Mouse (Mus musculus) urinary bladder, adult 2 months (tissue): ENCODE results near the gene Ifi211. TPM values are rescaled to one million over a fixed set of nuclear protein-coding genes. Genes with fewer than 3 reads are reported as not detected.
"Not testable (repeated sequence)": the region's sequence is repeated elsewhere in the genome, so short reads cannot be mapped to it uniquely, and the experiment has no call there.

ENCODE experiments used
- DNase-seq: peaks from one replicate; pipeline ENCODE4 v3.0.0; 2022; ENCODE audit warnings: low spot score
- polyA plus RNA-seq: library from polyadenylated mRNA; depleted of rRNA; stranded (reverse); fragments of >200 nt; gene quantifications from 2 replicates; pipeline ENCODE4 v1.2.3, GENCODE M21; 2012; rRNA removed

Ifi211 gene
- polyA plus RNA-seq = 6.8 and 6.9 TPM in 2 replicates

DNA sequence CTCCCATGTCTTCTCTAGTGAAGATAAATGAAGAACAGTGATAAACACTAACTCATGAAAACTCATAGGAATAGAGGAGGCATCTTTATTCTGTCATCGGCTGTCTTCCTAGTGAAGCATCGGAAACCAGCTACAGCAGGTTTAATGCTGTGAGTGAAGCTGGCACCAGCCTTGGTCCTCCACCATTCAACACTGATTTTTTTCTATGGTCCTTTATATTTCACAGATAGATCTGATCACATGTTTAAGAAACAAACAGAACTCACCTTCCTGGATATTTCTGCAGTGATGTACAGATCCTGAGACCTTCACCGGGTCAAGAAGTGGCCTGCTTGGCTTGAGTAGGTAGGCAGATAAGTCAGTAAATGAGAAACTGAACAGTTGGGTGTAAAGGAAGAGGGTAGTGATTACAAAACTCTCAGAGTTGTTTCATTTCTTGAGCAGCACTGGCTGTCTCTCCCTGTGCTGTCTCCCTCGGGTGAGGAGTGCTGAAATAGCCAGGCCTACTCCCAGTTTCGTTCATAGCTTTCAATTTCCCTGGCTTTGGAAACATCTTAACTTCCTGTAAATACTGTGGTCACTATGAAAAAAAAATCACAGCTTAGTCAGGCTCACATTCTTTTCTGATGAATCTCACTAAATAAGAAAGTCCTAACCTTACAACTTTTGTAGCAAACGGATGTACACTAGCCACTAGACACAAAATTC, at the start of gene Ifi211:
TSS of gene Ifi211 (minus strand) at position 499 of the 708 bp plus-strand sequence.
- DNase-seq = not testable (repeated sequence)

DNA sequence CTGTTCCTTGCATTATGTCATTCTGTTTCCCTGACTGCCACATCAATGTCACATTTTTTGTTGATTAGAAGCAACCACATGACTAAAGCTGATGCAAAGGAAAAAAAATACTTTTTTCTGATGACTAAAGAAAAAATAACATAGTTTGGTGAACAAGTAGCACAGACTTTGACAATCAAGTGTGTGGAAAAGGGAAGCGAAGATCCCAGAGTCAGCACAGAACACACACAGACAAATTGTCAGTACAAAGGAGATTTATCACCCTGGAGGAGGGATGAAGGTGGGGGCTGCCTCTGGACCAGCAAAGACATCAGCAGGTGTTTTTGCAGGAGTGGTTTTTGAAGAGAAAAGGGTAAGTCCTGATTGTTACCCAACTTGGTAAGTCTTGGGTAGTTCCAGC, 48.6 kb upstream of the Ifi211 start:
- DNase-seq = not testable (repeated sequence)

DNA sequence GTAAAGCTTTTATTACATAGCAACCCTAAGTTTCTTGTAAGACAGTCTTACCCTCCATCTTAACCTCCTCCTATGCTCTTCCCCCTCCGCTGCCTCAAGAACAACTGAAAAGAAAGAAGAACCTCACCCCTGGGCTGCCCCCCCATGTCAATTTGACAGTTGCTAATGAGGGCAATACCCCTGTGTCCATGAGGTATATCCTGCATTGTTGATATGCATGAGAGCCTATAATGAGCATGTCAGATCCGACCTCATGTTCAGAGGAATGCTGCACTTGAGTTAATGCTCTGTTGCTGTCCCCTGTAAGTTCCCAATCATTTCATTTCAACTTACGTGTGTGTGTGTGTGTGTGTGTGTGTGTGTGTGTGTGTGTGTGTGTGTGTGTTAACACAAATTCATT, 47.2 kb upstream of the Ifi211 start:
- not testable (repeated sequence) for DNase-seq

DNA sequence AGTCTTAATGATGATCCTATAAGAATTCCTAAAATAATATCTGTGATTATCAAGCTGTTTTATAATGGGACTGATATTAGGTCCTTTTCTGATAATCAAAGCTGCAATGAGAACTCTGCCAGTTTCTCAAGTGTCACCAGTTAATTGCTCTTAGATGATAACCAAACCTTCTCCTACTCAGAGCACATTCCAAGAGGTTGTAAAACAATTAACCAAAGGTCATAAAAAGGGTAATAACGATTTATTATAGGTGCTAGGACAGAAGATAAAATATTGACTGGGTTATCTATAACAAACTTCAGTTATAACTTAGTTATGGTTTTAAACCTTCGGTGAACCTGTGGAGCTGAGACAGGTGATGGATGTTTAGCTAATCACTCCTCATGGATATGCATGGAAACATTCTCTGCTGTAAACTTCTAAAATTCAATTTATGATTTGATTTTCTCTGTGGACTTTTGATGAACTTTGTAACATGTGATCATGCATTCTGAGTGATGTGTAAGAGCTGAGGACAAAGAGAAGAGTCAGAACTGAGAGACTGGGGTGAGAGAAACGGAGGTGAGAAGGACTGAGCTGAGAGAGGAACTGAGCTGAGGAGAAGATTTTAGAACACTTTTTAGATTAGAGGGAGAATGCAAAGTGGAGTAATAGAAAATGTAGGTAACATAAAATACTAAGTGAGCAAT, 43.1 kb upstream of the Ifi211 start:
- not testable (repeated sequence) for DNase-seq

DNA sequence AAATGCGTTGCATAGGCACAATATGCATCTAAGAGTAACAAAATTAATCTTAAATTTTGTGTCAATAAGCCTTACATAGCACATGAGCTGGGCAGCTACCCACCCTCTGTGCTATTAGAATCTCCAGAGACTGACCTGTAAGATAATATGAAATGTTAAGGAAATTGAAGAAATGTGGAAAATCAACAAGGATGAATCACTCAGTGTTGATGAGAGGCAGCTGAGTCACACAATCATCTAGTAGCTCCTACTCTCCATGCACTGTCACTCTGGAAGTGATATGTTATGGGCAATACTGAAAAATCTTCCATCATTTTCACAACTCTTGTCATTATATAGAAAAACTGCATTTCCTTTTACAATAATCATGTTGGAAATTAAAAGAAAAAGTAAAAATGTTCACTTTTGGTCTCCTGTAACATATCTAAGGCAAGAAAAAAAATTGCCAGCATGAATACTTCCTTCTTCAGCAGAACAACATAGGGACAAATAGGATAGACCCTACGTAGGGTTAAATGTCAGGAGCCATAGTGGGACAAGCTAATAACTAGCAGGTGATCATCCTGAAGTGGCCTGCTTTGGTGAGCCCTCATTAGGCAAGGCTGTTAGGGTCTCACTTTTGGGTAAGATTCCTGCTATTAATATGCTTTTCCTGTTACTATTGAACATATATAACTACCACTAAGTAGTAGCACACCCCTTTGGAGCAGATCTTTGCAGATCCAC, 42.4 kb upstream of the Ifi211 start:
- no peak for DNase-seq

DNA sequence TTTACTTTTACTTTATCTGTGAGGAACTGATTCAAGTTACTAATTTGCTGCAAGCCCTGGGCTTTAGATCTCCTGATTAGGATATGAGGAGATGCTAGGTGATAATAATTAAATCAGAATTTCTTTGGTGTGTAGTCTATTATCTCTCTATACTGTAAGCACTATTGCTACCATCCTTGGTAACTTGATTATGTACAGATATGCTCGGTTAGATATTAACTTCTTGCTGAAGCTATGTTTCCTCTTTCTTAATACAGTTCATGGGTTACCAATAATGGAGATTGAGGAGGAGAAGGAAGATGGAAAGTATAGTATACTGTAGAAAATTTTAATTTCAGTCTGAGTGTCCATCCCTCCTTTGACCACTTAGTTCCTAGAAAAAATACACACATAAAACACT, 40.7 kb upstream of the Ifi211 start:
- DNase-seq = no peak

DNA sequence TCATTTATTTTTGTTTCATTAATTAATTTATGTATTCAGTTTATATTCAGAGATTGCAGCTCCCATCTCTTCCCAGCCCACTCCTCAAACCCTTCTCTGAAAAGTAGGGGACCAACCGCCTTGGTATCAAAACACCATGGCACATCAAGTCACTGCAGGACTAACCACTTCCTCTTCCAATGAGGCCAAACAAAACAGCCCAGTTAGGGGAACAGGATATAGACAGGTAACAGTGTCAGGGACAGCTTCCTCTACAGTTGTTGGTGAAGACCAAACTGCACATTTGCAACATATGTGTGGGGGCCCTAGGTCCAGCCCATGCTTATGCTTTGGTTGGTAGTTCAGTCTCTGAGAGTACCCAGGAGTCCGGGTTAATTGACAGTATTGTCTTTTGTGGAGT, 36.2 kb upstream of the Ifi211 start:
- not testable (repeated sequence) for DNase-seq

DNA sequence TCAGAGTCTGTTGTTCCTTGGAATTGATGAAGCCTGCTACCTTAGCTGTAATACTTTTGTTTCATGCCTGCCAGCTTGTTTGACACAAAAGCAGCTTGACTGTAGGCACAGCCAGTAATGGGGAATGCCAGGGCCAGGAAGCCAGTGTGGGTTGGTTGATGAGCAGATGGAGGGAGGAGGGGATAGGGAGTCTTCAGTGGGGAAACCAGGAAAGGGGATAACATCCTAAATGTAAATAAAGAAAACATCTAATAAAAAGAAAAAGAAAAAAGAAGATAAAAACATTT, 29.9 kb upstream of the Ifi211 start:
- DNase-seq = not testable (repeated sequence)

DNA sequence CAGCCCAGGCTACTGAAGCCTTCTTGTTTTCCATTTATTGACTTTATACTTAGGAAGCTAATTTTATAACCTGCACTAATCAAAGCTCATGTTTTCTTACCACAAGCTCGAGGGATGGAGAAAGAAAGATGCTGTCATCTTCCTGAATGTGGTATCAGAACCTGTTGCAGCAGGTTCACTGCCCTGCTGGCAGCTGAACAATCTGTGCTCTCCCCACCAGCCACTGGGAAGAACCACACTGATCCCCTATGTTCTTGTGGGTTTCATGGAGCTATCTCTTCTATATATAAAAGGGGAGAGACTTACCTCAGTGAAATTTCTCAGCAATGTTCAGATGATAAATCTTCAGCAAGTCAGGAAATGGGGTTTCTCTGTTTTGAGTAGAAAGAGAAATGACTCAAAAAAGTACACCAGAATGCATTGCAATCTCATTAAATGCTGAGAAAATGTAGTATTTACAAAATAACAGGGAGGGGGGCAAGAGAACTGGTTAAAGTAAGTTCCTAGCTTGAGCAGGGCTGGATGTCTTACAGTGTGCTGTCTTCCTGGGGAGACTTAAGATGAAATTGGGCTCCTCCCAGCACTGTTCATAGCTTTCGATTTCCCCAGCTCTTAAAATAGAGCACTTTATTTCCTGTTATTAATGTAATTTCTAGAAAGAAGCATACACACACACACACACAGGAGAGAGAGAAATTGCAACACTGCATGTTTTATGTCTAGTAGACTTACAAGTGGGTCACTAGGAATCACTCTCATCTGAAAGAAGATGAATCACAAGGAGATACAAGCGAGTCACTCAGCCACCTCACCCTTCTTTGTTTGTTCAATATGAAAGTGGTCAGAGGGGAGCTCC, 29.3 kb upstream of the Ifi211 start, which contains the start of the genes Mndal and Ifi203:
TSS of gene Mndal (minus strand) at position 568 of the 856 bp plus-strand sequence.
TSS of gene Ifi203 (minus strand) at position 749 of the 856 bp plus-strand sequence.
- not testable (repeated sequence) for DNase-seq

DNA sequence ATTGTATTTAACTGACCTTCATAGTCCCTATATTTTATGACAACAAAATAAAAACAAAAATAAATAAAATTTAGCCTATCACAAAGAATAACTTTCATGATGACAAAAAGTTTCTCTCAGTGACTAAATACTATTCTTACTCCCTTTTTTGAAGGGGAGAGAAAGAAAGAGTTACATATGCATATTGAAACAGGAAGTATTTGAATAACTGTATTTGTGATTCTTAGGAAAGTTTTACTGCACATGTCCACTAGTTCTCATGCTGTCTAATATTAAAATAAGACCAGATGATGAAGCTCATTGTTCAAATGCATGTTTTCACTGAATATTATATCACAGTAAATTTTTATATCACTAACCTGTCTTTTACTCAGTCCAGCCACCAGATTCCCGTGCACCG, 28.7 kb upstream of the Ifi211 start:
- not testable (repeated sequence) for DNase-seq

DNA sequence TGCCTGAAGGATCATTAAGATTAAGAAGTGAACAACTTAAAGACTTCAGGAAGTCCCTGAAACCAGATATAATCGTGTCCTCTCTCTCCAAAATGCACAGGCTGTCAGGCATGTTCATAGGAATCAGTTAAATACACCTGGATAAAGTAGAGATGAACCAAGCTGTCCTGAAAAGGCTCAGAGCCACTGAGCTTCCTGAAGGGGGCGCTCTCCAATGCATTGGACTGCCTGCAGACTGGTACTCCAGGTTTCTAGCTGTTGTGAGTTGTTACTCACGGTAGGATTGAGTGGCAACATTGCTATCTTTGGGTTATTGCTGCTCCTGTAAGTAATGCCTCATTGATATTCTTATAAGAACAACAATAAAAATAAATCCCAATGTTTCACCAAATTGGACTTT, 6.4 kb upstream of the Ifi211 start:
- DNase-seq = not testable (repeated sequence)

DNA sequence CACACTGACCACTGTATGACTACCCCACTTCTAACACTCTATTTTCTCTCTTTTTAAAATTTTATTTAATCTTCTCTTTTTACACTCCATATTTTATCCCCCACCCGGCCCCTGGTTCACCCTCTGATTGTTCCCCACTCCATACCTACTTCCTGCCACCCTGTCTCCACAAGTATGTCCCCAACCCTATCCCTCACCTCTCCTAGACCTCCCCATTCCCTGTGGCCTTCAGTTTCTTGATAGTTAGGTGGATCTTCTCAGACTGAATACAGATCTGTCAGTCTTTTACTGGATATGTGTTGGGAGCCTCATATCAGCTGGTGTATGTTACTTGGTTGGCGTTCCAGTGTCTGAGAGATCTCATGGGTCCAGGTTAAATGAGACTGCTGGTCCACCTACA, 1.7 kb upstream of the Ifi211 start:
- DNase-seq = no peak

DNA sequence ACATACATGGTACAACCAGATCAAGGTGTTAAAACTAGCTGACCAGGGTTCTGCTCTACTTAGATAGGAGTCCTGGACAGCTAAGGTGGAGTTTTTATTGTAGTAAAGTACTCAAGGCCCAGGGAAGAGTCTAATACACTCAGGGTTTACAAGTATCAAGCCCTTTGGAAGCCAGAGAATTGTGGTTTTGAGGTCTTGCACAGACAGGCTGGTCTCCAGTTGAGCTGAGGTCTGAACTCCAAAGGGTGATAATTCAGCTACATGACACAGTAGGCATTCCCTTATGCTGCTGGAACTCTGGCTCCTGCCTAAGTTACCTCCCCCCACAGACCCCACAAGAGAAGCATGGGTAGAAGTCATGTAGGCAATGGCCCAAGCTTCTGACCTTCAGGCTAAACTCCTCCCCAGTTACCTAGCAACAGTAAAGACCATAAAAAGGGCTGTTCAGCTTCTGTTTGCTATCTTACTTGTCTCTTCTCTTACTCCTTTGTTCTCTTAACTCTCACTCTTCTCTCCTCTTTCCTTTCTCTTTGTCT, 478 bp upstream of the Ifi211 start:
- not testable (repeated sequence) for DNase-seq

DNA sequence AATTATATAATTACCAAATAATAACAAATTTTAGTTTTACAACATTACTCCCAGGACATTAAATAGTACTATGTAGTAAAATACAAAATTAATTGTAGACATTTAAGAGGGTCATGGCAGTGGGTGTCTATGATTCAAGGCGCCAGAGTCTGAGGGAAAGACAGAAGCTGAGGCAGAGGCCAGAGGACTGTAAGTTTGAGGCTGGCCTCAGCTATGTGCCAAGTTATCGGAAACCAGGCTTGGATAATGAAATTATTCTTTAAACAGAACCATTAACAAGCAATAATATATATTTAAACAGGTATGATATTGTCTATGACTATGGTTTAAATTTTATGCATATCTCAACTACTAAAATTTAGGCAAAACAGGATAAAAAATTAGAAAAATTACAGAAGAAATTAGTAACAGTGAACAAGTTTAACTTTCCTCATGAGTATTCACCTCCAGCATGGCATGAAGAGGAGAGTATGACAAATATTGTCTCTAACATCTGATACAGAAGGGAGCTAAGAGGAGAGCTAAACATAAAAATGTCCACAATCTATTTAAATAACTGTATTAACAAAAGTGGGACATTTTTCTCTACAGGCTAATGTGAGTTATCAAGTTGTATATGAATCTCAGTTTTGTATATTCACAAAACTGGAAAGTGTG, 910 bp downstream of the Ifi211 start:
- no peak for DNase-seq

DNA sequence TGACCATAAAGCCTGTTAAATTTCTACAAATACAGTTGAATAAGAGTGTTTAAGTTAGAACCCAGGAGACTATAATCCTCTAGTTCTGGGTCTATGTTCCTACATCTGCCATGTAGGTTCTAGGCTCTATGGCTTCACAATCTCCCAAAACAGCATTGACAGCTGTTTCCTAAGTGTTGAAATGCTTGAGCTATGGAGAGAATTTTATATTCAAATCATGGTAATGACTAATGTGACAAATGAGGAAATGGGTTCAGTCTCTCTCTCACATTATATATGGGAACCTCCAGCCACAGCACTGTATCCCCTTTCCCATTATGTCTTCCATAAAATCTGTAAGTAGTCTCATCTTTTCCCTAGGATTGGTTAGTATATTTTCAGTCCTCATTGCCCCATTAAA, 4.5 kb downstream of the Ifi211 start:
- DNase-seq = not testable (repeated sequence)

DNA sequence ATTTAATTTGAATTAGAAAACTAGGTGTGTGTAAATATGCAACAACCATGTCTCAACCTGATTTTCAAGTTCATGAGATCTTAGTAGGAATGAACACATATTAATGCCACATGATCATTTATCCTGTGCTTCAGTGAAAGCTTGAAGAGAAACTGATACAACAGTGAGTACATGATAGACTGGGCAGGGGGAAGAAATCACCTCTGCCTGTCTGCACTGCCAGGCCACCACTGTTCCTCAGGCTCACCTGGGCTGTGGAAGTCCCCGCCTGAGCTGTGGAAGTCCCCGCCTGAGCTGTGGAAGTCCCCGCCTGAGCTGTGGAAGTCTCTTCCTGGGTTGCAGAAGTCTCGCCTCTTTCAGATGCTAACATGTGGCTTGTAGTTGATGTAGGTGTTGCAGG, 7.0 kb downstream of the Ifi211 start:
- DNase-seq = not testable (repeated sequence)

DNA sequence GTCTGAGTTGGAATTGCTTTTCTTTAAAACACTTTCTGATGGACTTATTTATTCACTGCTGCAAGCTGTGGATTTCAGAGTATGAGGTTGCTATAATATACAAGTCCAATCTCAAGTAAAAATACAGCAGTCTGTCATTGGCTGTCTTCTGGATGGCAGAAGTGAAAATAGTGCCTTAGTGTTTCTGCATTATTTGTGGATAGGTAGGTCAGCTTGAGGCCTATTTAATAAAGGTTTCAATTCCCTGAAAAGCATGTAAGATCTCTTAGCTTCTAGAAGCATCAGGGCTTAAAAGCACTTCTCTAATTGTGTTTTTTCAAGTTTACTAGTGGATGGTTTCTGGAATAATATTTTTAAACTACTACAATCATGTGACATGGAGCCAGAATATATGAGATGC, 23.1 kb downstream of the Ifi211 start:
- DNase-seq = not testable (repeated sequence)

DNA sequence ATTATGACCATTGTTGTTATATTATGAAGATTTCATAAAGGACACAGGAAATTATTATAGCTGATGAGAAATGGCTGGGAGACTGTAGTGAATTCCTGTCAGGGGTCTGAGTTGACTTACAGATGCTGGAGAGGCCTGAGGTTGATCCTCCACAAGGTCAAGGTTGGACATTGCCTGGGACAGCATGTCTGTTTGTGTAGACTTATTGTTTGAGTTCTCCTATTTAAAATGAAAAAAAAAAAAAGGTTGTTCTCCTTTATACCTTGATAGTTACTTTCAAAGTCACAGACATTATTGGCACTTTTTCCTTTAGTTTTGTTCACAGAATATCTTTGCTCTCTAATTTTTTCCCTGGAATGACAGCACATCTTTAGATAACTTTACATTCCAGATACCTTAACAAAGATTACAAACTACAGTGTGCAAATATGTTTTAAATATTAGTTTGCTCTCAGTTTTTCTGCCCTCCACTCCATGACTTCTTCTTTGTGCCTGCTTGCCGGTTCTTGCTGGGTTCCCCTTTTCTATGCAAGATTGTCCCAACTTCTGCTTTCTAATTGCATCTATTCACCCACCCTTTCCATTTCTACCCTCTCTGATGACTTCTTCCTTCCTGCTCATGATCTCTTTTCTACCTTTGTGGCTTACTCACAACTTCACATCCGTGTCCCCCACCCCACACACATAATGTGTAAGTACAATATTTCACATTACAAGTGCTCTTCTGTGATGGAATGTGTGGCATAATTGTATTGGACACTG, 25.6 kb downstream of the Ifi211 start:
- not testable (repeated sequence) for DNase-seq

DNA sequence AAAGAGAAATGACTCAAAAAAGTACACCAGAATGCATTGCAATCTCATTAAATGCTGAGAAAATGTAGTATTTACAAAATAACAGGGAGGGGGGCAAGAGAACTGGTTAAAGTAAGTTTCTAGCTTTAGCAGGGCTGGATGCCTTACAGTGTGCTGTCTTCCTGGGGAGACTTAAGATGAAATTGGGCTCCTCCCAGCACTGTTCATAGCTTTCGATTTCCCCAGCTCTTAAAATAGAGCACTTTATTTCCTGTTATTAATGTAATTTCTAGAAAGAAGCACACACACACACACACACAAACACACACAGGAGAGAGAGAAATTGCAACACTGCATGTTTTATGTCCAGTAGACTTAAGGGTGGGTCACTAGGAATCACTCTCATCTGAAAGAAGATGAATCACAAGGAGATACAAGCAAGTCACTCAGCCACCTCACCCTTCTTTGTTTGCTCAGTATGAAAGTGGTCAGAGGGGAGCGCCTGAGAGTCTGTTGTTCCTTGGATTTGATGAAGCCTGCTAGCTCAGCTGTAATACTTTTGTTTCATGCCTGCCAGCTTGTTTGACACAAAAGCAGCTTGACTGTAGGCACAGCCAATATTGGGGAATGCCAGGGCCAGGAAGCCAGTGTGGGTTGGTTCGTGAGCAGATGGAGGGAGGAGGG, 32.7 kb downstream of the Ifi211 start:
- not testable (repeated sequence) for DNase-seq
